Mouse (Mus musculus) heart, postnatal 14 days (tissue): ENCODE results near the gene Mx1. TPM values are rescaled to one million over a fixed set of nuclear protein-coding genes. Genes with fewer than 3 reads are reported as not detected.

Experiments used
- DNase-seq, 2 experiments: peaks; one replicate each; pipeline ENCODE4 v3.0.0; 2021 to 2022
- intact Hi-C: fragments of 180-260 bp; cut with DNase I; formaldehyde crosslinking; loops from one replicate; pipeline ENCODE4 v1.15.1; 2025
- total RNA-seq, 2 experiments: library from RNA; stranded (reverse); gene quantifications; 2 replicates each; pipeline ENCODE4 v1.2.3; 2021

The Mx1 gene
- total RNA-seq, 2 experiments from 2014 or later: 1.0 to 1.1 TPM

GRCm38 (mm10) chr16:97459831-97460230, 2.9 kb downstream of the Mx1 start:
- no peak for DNase-seq
- intact Hi-C loops: no loop called here

- DNase-seq: no peak
- intact Hi-C loops: loop anchor here (10.0 kb wide), 1 partner anchor 133 kb away; no protein-coding TSS in a partner anchor
Observed at GRCm38 (mm10) chr16:97447386-97447785, 15.3 kb downstream of the Mx1 start.

- intact Hi-C loops: loop anchor here (2.0 to 10.0 kb wide), 3 partner anchors 125 to 149 kb away; no protein-coding TSS in a partner anchor
Observed at GRCm38 (mm10) chr16:97443670-97444263, 18.9 kb downstream of the Mx1 start.

GRCm38 (mm10) chr16:97441967-97442366, 20.7 kb downstream of the Mx1 start:
- intact Hi-C loops: loop anchor here (5.0 to 10.0 kb wide), 2 partner anchors 127 to 150 kb away; no protein-coding TSS in a partner anchor
- DNase-seq: no peak

More at GRCm38 (mm10) chr16:97443670-97444263, 18.9 kb downstream of the Mx1 start:
- peak; percentile 18 to 64 for DNase-seq

- intact Hi-C loops: no loop called here
- DNase-seq: no peak
Observed at GRCm38 (mm10) chr16:97438191-97438590, 24.5 kb downstream of the Mx1 start.

GRCm38 (mm10) chr16:97437448-97438056, 25.2 kb downstream of the Mx1 start:
- DNase-seq: no peak
- intact Hi-C loops: no loop called here

GRCm38 (mm10) chr16:97434206-97434605, 28.5 kb downstream of the Mx1 start:
- intact Hi-C loops: no loop called here

GRCm38 (mm10) chr16:97431328-97431727, 31.4 kb downstream of the Mx1 start:
- DNase-seq: peak; percentile 43 to 65
- intact Hi-C loops: no loop called here

More at GRCm38 (mm10) chr16:97434206-97434605, 28.5 kb downstream of the Mx1 start:
- DNase-seq: no peak

GRCm38 (mm10) chr16:97430091-97430490, 32.6 kb downstream of the Mx1 start:
- DNase-seq: no peak
- intact Hi-C loops: no loop called here

- intact Hi-C loops: no loop called here
- no peak for DNase-seq
Observed at GRCm38 (mm10) chr16:97428026-97428425, 34.7 kb downstream of the Mx1 start.

GRCm38 (mm10) chr16:97423627-97424026, 39.1 kb downstream of the Mx1 start:
- DNase-seq: no peak
- intact Hi-C loops: no loop called here

- no peak for DNase-seq
- intact Hi-C loops: no loop called here
Observed at GRCm38 (mm10) chr16:97421671-97422070, 41.0 kb downstream of the Mx1 start.

GRCm38 (mm10) chr16:97418749-97419453, 43.8 kb downstream of the Mx1 start:
- DNase-seq: no peak
- intact Hi-C loops: loop anchor here (2.0 to 5.0 kb wide), 2 partner anchors 62 to 106 kb away; partner anchors contain the start of gene Bace2

- peak; percentile 53 to 67 for DNase-seq
- intact Hi-C loops: loop anchor here (2.0 to 5.0 kb wide), 2 partner anchors 61 to 105 kb away; partner anchors contain the start of gene Bace2
Observed at GRCm38 (mm10) chr16:97417896-97418542, 44.7 kb downstream of the Mx1 start.

- DNase-seq: no peak
- intact Hi-C loops: no loop called here
Observed at GRCm38 (mm10) chr16:97405476-97406012, 57.2 kb downstream of the Mx1 start.

GRCm38 (mm10) chr16:97402213-97402785, 60.4 kb downstream of the Mx1 start:
- intact Hi-C loops: no loop called here
- no peak for DNase-seq

GRCm38 (mm10) chr16:97401741-97402140, 61.0 kb downstream of the Mx1 start:
- DNase-seq: no peak

GRCm38 (mm10) chr16:97399991-97400390, 62.7 kb downstream of the Mx1 start:
- no peak for DNase-seq
- intact Hi-C loops: no loop called here

More at GRCm38 (mm10) chr16:97401741-97402140, 61.0 kb downstream of the Mx1 start:
- intact Hi-C loops: no loop called here

- DNase-seq: no peak
- intact Hi-C loops: no loop called here
Observed at GRCm38 (mm10) chr16:97397945-97398531, 64.7 kb downstream of the Mx1 start.
